Mouse (Mus musculus): ENCODE measurements around the gene Mrpl9. TPM values are rescaled to one million over a fixed set of nuclear protein-coding genes. Genes with fewer than 3 reads are reported as not detected.

Gene Mrpl9
- polyA plus RNA-seq, 1 experiment from 2014 or later, result 59.8 TPM

DNA sequence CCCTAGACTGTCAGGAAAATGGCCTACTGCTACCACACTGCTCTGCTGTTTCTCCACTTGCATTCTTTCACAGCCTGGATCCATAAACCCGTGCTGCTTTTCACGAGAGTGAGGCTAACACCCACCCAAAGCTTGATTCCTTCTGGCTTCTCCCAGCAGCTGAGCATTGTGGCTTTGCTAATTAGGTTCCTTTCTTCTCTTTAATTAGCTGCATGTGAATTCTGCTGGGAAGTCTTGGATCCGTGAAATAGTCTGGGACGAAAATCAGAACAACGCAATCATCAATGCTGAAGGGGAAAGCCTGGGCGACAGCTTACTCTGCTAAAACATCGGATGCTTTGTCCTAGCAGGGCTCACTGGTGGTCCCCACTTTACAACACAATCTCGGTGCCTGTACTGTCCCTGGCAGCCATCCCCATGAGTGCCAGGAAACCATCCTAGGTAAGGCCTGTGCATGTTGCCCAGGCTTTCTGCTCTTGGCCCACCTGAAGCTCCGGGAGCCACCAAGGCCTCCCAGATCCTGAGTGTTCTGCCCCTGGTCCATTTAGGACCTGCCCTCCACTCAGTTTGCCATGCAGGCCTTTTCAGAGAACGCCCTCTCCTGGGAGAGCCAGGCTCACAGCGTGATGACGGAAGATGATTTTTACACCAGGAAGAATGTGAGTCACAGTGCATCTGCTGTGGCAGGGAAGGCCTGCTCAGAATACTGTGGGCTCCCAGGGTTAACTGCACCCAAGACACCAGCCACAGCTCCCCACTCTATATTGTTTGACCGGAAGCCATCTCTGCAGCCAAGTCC is 22.7 kb downstream of the Mrpl9 start:
- WGBS, result 69% methylated on average over 13 of the region's 13 CpGs
- ATAC-seq (ENCODE audit: extremely low read depth, insufficient number of reproducible peaks, low FRiP score, low TSS enrichment), result no peak

DNA sequence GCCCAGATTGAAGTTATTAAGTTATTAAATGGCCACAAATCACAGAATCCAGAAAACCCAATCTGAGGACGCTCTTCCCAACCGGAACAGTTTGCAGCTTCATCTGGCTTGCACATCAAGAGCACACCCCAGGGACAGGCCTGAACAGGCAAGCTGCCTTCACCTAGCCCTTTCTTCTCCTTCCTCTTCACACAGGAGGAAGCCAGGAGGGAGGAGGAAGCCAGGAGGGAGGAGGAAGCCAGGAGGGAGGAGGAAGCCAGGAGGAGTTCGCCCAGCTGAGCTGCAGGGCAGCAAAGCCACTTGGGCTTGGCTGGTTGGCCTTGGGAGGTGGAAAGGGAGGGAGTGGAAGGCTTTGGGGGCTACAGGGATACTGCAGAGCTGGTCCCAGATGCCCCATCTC is 25.8 kb downstream of the Mrpl9 start:
- ATAC-seq (ENCODE audit: extremely low read depth, insufficient number of reproducible peaks, low FRiP score, low TSS enrichment), result no peak
- 48% methylated on average over 3 of the region's 3 CpGs for WGBS
- H3K9ac ChIP-seq, result no peak overlapping the region
- no peaks in the 10 kb centered on the region for H3K36me3 ChIP-seq
- H3K4me3 ChIP-seq, result no peak overlapping the region
- no peaks in the 10 kb centered on the region for H3K9me3 ChIP-seq
- H3K4me1 ChIP-seq, result peaks cover 26% of the 10 kb centered on the region
- H3K27me3 ChIP-seq (replicated peaks), result no peaks in the 10 kb centered on the region
- no peak overlapping the region for H3K4me2 ChIP-seq
- no peak overlapping the region for H3K27ac ChIP-seq (replicated peaks)

More for the DNA sequence above, 22.7 kb downstream of the Mrpl9 start:
- Histone ChIP-seq H3K4me1 (peaks cover 5% of the 10 kb centered on the region; the same call in 1 of the 2 replicates), H3K36me3 (no peaks in the 10 kb centered on the region), H3K27me3 (replicated peaks) (no peaks in the 10 kb centered on the region), H3K27ac (replicated peaks) (no peak overlapping the region), H3K4me3 (no peak overlapping the region), H3K9ac (no peak overlapping the region), H3K4me2 (no peak overlapping the region), H3K9me3 (no peaks in the 10 kb centered on the region)

DNA sequence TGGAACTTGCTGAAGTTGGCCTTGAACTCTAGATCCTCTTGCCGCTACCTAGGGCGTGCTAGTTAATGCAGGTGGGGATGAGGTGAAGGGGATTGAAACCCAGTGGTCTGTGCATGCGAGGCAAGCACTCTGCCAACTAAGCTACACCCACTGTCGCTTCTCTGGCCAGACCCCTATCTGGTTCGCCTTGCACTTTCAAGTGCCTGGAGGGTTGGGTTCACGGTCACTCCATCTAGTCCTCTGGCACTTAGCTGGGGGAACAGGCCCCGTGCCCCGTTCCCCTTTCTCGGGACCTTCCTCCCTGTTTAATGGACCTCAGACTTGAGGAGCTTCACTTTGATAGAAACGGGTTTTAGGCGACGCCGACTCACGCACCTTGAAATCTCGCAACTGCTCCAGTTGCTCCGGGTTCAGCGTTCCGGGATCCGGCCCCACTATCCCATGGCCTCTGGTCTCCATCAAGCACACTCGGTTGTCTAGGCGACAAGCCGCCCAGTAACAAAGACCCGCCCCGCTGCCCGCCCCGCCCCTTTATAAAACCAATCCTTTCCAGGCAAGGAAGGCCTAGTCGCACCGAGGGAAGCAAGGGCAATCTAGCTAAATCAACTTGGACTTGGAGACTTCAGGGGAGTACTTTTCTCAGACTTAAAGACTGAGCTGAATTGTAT is 29.5 kb downstream of the Mrpl9 start:
- H3K9ac ChIP-seq, result peak overlapping the region; percentile 56

DNA sequence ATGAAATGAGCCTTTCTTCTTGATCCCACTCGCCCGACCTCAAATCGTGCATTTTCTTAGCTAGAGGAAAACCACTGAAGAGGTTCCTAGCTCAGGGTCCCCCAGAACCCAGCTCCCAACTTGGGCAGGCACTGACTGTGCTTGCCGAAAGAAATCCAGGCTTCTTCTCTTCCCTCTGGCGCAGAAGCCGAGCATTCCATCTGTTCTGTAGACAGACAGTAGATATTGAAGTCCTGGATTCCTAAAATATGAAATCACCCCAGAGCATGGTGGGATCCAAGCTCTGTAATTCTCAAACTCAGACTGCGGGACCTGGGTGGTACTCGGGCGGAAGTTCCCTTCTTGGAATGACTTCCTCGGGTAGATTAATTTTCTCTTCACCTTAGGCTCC is 30.0 kb downstream of the Mrpl9 start:
- peak overlapping the region; percentile 20; the same call in 1 of the 2 replicates for H3K9ac ChIP-seq
- H3K36me3 ChIP-seq, result no peaks in the 10 kb centered on the region
- H3K4me3 ChIP-seq, result peak overlapping the region; percentile 43
- peak overlapping the region; percentile 69 for H3K27ac ChIP-seq (replicated peaks)
- 35% methylated on average over 10 of the region's 10 CpGs for WGBS
- peaks cover 3% of the 10 kb centered on the region for H3K27me3 ChIP-seq (replicated peaks)
- ATAC-seq (ENCODE audit: extremely low read depth, insufficient number of reproducible peaks, low FRiP score, low TSS enrichment), result no peak
- H3K4me2 ChIP-seq, result peak overlapping the region; percentile 73
- H3K9me3 ChIP-seq, result no peaks in the 10 kb centered on the region
- peaks cover 28% of the 10 kb centered on the region for H3K4me1 ChIP-seq

More for the DNA sequence above, 29.5 kb downstream of the Mrpl9 start:
- H3K4me1 ChIP-seq, result peaks cover 25% of the 10 kb centered on the region
- no peaks in the 10 kb centered on the region for H3K9me3 ChIP-seq
- H3K4me3 ChIP-seq, result peak overlapping the region; percentile 43
- H3K27ac ChIP-seq (replicated peaks), result peak overlapping the region; percentile 69
- 7% methylated on average over 28 of the region's 28 CpGs for WGBS
- H3K36me3 ChIP-seq, result no peaks in the 10 kb centered on the region
- H3K27me3 ChIP-seq (replicated peaks), result no peaks in the 10 kb centered on the region; the same call in 1 of the 2 replicates
- peak overlapping the region; percentile 73 for H3K4me2 ChIP-seq
- no peak for ATAC-seq (ENCODE audit: extremely low read depth, insufficient number of reproducible peaks, low FRiP score, low TSS enrichment)

DNA sequence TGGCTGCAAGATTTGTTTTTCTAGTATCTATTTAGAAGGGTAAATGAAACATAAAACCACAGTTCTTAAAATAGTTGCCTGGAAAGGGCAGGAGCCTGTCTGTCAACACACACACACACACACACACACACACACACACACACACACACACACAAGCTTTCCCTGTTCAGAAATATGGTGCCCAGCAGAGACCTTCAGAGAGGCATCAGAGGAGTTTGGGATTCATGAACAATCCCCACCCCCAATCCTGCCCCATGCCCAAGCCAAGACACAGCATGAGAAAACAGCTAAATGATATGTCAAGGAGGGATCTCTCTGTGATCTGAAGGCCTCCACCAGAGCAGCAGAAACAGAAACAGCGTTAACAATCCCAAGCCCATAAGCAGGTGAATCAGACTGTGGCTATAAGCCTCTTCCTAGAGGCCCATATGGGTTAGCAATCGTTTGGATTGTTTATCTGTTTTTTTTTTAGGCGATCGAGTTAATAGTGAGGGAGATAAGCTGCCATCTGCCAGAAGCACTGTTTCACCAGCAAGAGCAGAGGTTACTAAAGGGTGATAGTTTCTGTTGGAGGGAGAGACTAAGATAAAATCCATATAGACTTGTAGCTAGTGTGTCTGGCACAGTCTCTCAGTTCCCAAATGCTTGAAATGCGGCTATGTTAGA is 30.6 kb downstream of the Mrpl9 start:
- H3K4me2 ChIP-seq, result no peak overlapping the region
- no peak for ATAC-seq (ENCODE audit: extremely low read depth, insufficient number of reproducible peaks, low FRiP score, low TSS enrichment)
- H3K27ac ChIP-seq (replicated peaks), result peak overlapping the region; percentile 48; the same call in 1 of the 2 replicates
- no peaks in the 10 kb centered on the region for H3K9me3 ChIP-seq
- peaks cover 9% of the 10 kb centered on the region for H3K27me3 ChIP-seq (replicated peaks)
- no peak overlapping the region for H3K4me3 ChIP-seq
- peaks cover 29% of the 10 kb centered on the region for H3K4me1 ChIP-seq
- H3K9ac ChIP-seq, result no peak overlapping the region
- 31% methylated on average over 5 of the region's 5 CpGs for WGBS
- H3K36me3 ChIP-seq, result no peaks in the 10 kb centered on the region

DNA sequence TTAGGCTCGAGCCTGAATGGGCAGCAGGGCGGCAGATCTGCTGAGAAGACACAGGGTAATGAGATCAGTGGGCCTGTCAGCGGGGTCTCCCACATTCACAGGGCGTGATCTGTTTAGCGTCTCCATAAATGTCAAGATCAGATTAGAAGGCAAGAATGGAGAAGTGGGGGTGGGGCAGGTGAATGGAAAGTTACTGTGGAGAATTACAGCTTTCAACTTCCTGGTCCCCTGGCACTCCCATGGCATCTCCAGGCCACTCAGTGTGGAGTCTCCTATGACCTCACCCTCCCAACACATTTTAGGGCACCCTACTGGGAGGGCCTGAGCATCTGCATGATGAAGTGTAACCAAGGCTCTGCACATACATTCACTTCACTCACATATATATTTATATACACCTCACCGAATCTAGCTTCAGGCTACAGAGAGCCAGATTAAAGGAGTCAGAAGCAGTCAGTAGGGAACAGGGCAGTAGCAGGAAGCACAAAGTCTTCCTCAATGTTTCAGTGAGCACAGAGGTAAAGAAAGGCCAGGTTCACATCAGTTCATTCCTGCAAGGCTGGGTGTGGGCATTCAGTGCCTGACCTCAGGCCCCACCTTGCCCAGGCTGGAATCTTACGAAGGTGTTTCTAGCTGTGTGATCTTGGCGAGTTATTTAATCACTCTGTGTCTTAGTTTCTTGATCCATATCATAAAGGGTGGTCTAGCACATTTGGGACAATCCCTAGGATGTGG is 33.4 kb downstream of the Mrpl9 start:
- no peak for ATAC-seq (ENCODE audit: extremely low read depth, insufficient number of reproducible peaks, low FRiP score, low TSS enrichment)
- peaks cover 36% of the 10 kb centered on the region for H3K27me3 ChIP-seq (replicated peaks)
- no peaks in the 10 kb centered on the region for H3K9me3 ChIP-seq
- H3K27ac ChIP-seq (replicated peaks), result no peak overlapping the region
- H3K4me3 ChIP-seq, result no peak overlapping the region
- peaks cover 41% of the 10 kb centered on the region for H3K4me1 ChIP-seq
- 43% methylated on average over 8 of the region's 8 CpGs for WGBS
- no peak overlapping the region for H3K9ac ChIP-seq
- H3K4me2 ChIP-seq, result no peak overlapping the region
- no peaks in the 10 kb centered on the region for H3K36me3 ChIP-seq

DNA sequence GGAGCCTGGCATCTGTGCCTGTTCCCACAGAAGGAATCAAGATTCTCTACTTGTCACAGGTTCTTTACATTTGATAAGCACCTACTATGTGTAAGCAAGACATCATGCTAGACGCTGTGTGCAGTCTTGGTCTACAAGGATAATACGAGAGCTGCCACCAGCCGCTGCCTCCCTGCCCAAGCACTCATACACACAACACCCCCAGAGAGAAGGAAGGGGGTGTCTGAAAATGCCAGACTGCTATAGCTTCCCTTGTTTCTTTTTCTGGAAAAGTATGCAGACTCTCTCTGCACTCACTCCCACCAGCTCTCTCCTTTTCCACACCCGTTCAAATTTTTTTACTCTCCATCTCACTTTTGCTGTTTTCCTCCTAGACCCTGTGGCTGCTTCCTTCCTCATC is 34.3 kb downstream of the Mrpl9 start:
- Histone ChIP-seq H3K4me3 (no peak overlapping the region), H3K27ac (replicated peaks) (no peak overlapping the region), H3K9ac (no peak overlapping the region), H3K4me2 (no peak overlapping the region), H3K27me3 (replicated peaks) (peaks cover 37% of the 10 kb centered on the region), H3K9me3 (no peaks in the 10 kb centered on the region), H3K36me3 (no peaks in the 10 kb centered on the region), H3K4me1 (peaks cover 40% of the 10 kb centered on the region)
- WGBS, result 53% methylated on average over 4 of the region's 4 CpGs
- ATAC-seq (ENCODE audit: extremely low read depth, insufficient number of reproducible peaks, low FRiP score, low TSS enrichment), result no peak

DNA sequence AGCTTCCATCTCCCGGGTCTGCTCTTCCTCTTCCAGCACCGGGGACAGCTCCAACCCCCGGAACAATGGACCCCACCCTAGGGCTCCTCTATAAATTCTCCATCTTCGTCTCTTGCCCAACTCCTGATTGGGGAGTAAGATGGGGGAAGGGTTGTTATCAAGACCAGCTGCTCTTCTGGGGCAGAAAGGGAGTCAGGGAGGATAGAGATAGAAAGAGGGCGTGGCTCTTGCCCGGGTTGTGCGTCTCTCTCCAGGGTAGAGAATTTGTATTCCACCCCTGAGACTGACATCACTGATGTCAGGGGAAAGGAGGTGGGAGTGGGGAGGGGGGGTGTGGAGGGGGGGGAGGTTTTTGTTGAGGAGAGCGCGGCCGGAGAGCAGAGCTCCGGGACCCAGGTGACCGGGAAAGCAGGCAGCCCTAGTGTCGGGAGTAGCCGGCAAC is 34.9 kb downstream of the Mrpl9 start, which contains the start of gene Celf3:
TSS of gene Celf3 (plus strand) at position 315 of the 442 bp plus-strand sequence.
- Histone ChIP-seq H3K36me3 (no peaks in the 10 kb centered on the region), H3K9ac (no peak within 1 kb of the TSS), H3K27me3 (replicated peaks) (peaks cover 37% of the 10 kb centered on the region), H3K9me3 (no peaks in the 10 kb centered on the region), H3K4me2 (peak within 1 kb of the TSS; percentile 11; the same call in 1 of the 2 replicates), H3K4me1 (peaks cover 40% of the 10 kb centered on the region), H3K4me3 (no peak within 1 kb of the TSS; the same call in 1 of the 2 replicates), H3K27ac (replicated peaks) (no peak within 1 kb of the TSS)
- no peak for ATAC-seq (ENCODE audit: extremely low read depth, insufficient number of reproducible peaks, low FRiP score, low TSS enrichment)
- WGBS, result 3% methylated on average over 14 of the region's 14 CpGs

DNA sequence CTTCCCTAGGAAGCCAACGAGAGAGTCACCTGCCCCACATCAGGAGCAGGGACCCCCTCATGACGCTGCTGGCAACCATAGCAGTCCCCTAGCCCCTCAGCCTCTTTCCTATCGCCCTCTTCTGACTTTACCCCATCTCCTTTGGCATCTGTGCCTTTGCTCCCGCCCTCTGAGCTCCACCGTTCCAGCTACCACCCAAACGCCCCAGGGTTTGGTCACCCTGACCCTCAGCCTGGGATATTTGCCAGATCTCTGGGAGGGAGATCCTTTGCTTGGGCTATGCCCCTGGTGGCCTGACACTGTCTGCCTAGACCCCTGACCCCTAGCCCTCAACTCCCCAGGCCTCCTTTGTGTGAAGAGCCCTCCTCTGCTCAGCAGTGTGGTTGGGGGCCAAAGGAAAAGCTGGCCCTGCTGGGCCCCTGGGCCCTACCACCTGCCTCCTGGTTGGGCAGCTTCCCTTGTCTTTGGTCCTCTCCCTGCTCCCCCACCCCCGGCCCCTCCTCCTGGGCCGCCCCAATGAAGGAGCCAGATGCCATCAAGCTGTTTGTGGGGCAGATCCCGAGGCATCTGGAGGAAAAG is 35.6 kb downstream of the Mrpl9 start:
- ATAC-seq (ENCODE audit: extremely low read depth, insufficient number of reproducible peaks, low FRiP score, low TSS enrichment), result no peak

DNA sequence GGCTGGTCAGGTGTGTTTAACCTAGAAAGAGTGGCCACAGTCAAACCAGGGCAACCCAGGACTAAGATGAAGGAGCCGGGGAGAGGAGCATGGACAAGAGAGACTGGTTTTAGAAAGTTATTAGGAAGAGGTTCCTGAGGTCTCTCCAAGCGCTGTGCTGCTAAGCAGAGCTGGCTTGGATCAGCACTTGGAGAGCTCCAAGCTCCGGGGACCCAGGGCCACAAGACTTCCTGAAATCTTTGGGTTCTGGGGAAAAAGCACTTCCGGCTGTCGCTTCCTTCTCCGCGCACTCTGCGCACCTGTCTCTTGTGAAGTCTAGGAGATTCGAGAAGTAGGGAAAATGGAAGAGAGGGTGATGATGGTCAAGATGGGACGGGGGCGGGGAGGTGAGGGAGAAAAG is 36.4 kb downstream of the Mrpl9 start:
- ATAC-seq (ENCODE audit: extremely low read depth, insufficient number of reproducible peaks, low FRiP score, low TSS enrichment), result no peak

More for the DNA sequence above, 35.6 kb downstream of the Mrpl9 start:
- H3K4me2 ChIP-seq, result no peak overlapping the region
- peaks cover 35% of the 10 kb centered on the region for H3K4me1 ChIP-seq
- no peaks in the 10 kb centered on the region for H3K9me3 ChIP-seq
- no peak overlapping the region for H3K9ac ChIP-seq
- H3K27ac ChIP-seq (replicated peaks), result no peak overlapping the region
- H3K4me3 ChIP-seq, result no peak overlapping the region; the same call in 1 of the 2 replicates
- H3K36me3 ChIP-seq, result no peaks in the 10 kb centered on the region
- peaks cover 37% of the 10 kb centered on the region for H3K27me3 ChIP-seq (replicated peaks)
- WGBS, result 8% methylated on average over 9 of the region's 9 CpGs

More for the DNA sequence above, 36.4 kb downstream of the Mrpl9 start:
- no peaks in the 10 kb centered on the region for H3K9me3 ChIP-seq
- H3K36me3 ChIP-seq, result no peaks in the 10 kb centered on the region
- 3% methylated on average over 11 of the region's 11 CpGs for WGBS
- peak overlapping the region; percentile 38 for H3K4me3 ChIP-seq
- peaks cover 32% of the 10 kb centered on the region for H3K4me1 ChIP-seq
- H3K27ac ChIP-seq (replicated peaks), result no peak overlapping the region
- H3K4me2 ChIP-seq, result peak overlapping the region; percentile 64
- peaks cover 37% of the 10 kb centered on the region for H3K27me3 ChIP-seq (replicated peaks)
- H3K9ac ChIP-seq, result no peak overlapping the region

All from heart, embryonic 13.5 days (tissue).